Mouse (Mus musculus): Measurements from ENCODE around the gene Tnrc6c. TPM values are rescaled to one million over a fixed set of nuclear protein-coding genes. Genes with fewer than 3 reads are reported as not detected.

Tnrc6c gene
- total and polyA plus RNA-seq, 2 experiments = 5.7 to 6.3 TPM

- H3K36me3 ChIP-seq (ENCODE audit: control insufficient read depth, insufficient read depth, low read length) = no peaks in the 10 kb centered on the region
- no peaks in the 10 kb centered on the region for H3K27me3 ChIP-seq (ENCODE audit: control insufficient read depth, insufficient read depth, low read length)
- H3K4me3 ChIP-seq (ENCODE audit: insufficient read depth, low read depth, low read length) = no peak overlapping the region
- H3K79me2 ChIP-seq (ENCODE audit: control insufficient read depth, insufficient read depth, low read length) = peaks cover 36% of the 10 kb centered on the region
- no peak overlapping the region for H3K27ac ChIP-seq (replicated peaks; ENCODE audit: insufficient read depth, low read depth, low read length)
- H3K9ac ChIP-seq (ENCODE audit: low read depth, low read length) = no peak overlapping the region
- peaks cover 3% of the 10 kb centered on the region; the same call in 1 of the 2 replicates for H3K4me1 ChIP-seq (ENCODE audit: control insufficient read depth, insufficient read depth, low read length)
- 95% methylated on average over 5 of the region's 5 CpGs for WGBS
- TF ChIP-seq POLR2A (IDR thresholded peaks at IDR 0.05; ENCODE audit: extremely low read depth, insufficient read depth, low read length) (no peak), CTCF (IDR thresholded peaks at IDR 0.05; ENCODE audit: low read depth, low read length) (no peak)
- DNase-seq (ENCODE audit: extremely low read depth, low read depth, low spot score) = no peak
These were observed 13.1 kb downstream of the Tnrc6c start for GRCm38 (mm10) chr11:117667152-117667551.

DNA sequence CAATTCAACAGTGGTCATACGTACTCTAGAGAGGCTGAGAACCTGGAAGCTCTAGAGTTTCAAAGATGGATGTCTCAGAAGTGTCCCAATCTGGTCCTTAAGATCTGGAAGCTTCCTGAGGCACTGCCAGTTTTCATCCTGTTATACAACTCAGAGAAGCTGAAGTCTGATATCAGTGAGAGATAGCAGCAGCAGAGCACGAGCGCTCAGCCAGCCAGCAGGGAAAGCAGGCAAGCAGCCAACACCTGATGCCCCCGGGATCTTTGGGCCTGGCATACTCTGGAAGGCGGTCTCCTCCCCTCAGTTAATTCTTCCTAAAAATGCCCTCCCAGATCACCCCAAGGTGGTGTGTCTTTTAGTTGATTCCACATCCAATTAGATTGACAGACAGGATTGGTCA lies 13.7 kb downstream of the Tnrc6c start:
- no peak overlapping the region for H3K9ac ChIP-seq (ENCODE audit: low read depth, low read length)
- no peak overlapping the region for H3K27ac ChIP-seq (replicated peaks; ENCODE audit: insufficient read depth, low read depth, low read length)
- no peaks in the 10 kb centered on the region for H3K36me3 ChIP-seq (ENCODE audit: control insufficient read depth, insufficient read depth, low read length)
- peaks cover 36% of the 10 kb centered on the region for H3K79me2 ChIP-seq (ENCODE audit: control insufficient read depth, insufficient read depth, low read length)
- WGBS = 55% methylated on average over 5 of the region's 5 CpGs
- peaks cover 3% of the 10 kb centered on the region; the same call in 1 of the 2 replicates for H3K4me1 ChIP-seq (ENCODE audit: control insufficient read depth, insufficient read depth, low read length)
- no peak overlapping the region for H3K4me3 ChIP-seq (ENCODE audit: insufficient read depth, low read depth, low read length)
- TF ChIP-seq CTCF (IDR thresholded peaks at IDR 0.05; ENCODE audit: low read depth, low read length) (no peak), POLR2A (IDR thresholded peaks at IDR 0.05; ENCODE audit: extremely low read depth, insufficient read depth, low read length) (no peak)
- DNase-seq (ENCODE audit: extremely low read depth, low read depth, low spot score) = no peak
- no peaks in the 10 kb centered on the region for H3K27me3 ChIP-seq (ENCODE audit: control insufficient read depth, insufficient read depth, low read length)

DNA sequence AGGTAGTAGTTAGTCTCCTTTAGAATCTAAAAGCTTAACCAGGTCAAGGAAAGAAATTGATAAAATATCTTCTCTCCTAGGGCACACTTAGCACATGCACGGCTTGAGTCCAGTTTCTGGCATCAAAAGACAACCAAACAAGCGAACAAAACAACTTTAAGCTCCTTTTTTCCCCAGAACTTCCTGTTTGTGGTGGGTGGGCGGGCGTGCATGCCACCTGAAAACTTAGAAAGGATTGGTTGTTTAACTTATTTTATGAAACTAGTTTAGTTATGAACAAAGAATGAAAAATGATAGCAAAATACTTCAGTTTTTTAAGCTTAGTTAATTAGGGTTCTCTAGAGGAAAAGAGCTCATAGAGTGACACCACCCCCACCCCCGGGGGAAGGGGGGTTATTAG lies 17.5 kb downstream of the Tnrc6c start:
- H3K36me3 ChIP-seq (ENCODE audit: control insufficient read depth, insufficient read depth, low read length) = no peaks in the 10 kb centered on the region
- no peaks in the 10 kb centered on the region for H3K27me3 ChIP-seq (ENCODE audit: control insufficient read depth, insufficient read depth, low read length)
- no peak overlapping the region for H3K9ac ChIP-seq (ENCODE audit: low read depth, low read length)
- TF ChIP-seq CTCF (IDR thresholded peaks at IDR 0.05; ENCODE audit: low read depth, low read length) (no peak), POLR2A (IDR thresholded peaks at IDR 0.05; ENCODE audit: extremely low read depth, insufficient read depth, low read length) (no peak)
- H3K4me1 ChIP-seq (ENCODE audit: control insufficient read depth, insufficient read depth, low read length) = no peaks in the 10 kb centered on the region
- peaks cover 27% of the 10 kb centered on the region; the same call in 1 of the 2 replicates for H3K79me2 ChIP-seq (ENCODE audit: control insufficient read depth, insufficient read depth, low read length)
- 93% methylated on average over 5 of the region's 5 CpGs for WGBS
- H3K27ac ChIP-seq (replicated peaks; ENCODE audit: insufficient read depth, low read depth, low read length) = no peak overlapping the region
- no peak overlapping the region for H3K4me3 ChIP-seq (ENCODE audit: insufficient read depth, low read depth, low read length)
- no peak for DNase-seq (ENCODE audit: extremely low read depth, low read depth, low spot score)

DNA sequence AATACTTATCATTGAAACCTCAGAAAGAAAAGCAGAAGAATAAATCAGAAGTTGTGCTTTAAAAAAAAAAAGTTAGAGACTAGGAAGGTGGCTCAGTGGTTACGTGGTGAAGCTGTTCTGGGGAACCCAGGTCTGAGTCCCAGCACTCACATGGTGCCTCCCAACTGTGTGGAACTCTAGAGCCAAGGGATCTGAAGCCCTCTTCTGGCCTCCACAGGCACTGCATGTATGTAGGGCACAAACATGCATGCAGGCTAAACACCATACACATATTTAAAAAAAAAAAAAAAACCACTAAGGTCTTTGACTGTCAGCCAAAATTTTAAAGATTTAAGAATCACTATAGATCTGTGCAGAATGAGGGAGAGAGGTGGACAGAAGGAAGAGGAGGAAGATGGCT lies 20.4 kb downstream of the Tnrc6c start:
- Histone ChIP-seq H3K9ac (ENCODE audit: low read depth, low read length) (no peak overlapping the region), H3K4me1 (ENCODE audit: control insufficient read depth, insufficient read depth, low read length) (no peaks in the 10 kb centered on the region), H3K4me3 (ENCODE audit: insufficient read depth, low read depth, low read length) (no peak overlapping the region), H3K27ac (replicated peaks; ENCODE audit: insufficient read depth, low read depth, low read length) (no peak overlapping the region), H3K27me3 (ENCODE audit: control insufficient read depth, insufficient read depth, low read length) (no peaks in the 10 kb centered on the region), H3K79me2 (ENCODE audit: control insufficient read depth, insufficient read depth, low read length) (peaks cover 17% of the 10 kb centered on the region; the same call in 1 of the 2 replicates), H3K36me3 (ENCODE audit: control insufficient read depth, insufficient read depth, low read length) (no peaks in the 10 kb centered on the region)
- no peak for DNase-seq (ENCODE audit: extremely low read depth, low read depth, low spot score)
- TF ChIP-seq POLR2A (IDR thresholded peaks at IDR 0.05; ENCODE audit: extremely low read depth, insufficient read depth, low read length) (no peak), CTCF (IDR thresholded peaks at IDR 0.05; ENCODE audit: low read depth, low read length) (peak; percentile 36)
- 100% methylated on average over 1 of the region's 1 CpGs for WGBS

DNA sequence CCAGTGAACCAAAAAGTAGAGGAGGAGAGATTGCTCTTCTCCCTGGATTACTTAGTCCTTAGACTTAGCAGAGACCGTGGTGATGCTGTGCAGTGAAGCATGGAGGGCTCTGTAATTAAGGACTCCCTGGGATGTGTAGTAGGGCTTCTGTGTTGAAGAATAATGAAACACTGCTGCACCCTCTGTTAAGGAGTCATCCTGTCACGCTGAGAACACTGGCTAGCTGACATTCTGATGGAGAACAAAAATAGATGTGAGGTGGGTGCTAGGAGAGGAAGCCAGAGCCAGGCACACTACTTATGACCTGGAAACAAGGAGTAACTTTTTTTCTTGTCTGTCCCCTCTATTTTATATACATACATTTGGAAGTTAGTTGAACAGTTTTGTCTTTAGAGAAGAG lies 22.6 kb downstream of the Tnrc6c start:
- Histone ChIP-seq H3K27me3 (ENCODE audit: control insufficient read depth, insufficient read depth, low read length) (no peaks in the 10 kb centered on the region), H3K27ac (replicated peaks; ENCODE audit: insufficient read depth, low read depth, low read length) (no peak overlapping the region), H3K4me3 (ENCODE audit: insufficient read depth, low read depth, low read length) (no peak overlapping the region), H3K36me3 (ENCODE audit: control insufficient read depth, insufficient read depth, low read length) (no peaks in the 10 kb centered on the region), H3K4me1 (ENCODE audit: control insufficient read depth, insufficient read depth, low read length) (peaks cover 5% of the 10 kb centered on the region; the same call in 1 of the 2 replicates), H3K9ac (ENCODE audit: low read depth, low read length) (no peak overlapping the region), H3K79me2 (ENCODE audit: control insufficient read depth, insufficient read depth, low read length) (peaks cover 22% of the 10 kb centered on the region; the same call in 1 of the 2 replicates)
- DNase-seq (ENCODE audit: extremely low read depth, low read depth, low spot score) = no peak
- WGBS = 72% methylated on average over 2 of the region's 2 CpGs
- TF ChIP-seq POLR2A (IDR thresholded peaks at IDR 0.05; ENCODE audit: extremely low read depth, insufficient read depth, low read length) (no peak), CTCF (IDR thresholded peaks at IDR 0.05; ENCODE audit: low read depth, low read length) (no peak)

DNA sequence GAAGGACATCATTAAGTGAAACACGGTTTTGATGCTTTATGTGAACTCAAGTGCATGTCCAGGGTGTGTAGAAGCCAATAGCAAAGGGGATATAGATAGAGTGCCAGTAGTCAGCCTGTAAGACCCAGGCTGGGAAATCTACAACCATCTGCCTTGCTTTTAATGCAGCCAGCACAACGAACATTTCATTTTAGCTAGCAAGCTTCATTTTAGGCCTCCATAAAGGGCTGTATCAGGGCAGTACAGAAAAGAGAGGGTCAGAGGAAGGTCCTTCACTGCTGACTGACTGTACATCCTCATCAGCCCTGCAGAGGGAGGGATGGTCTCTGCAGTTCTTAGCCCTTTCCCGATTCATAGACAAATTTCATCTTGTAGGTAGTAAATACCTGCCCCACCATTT lies 23.0 kb downstream of the Tnrc6c start:
- WGBS = 77% methylated on average over 3 of the region's 3 CpGs
- no peak for DNase-seq (ENCODE audit: extremely low read depth, low read depth, low spot score)
- no peak overlapping the region for H3K4me3 ChIP-seq (ENCODE audit: insufficient read depth, low read depth, low read length)

More for the DNA sequence above, 23.0 kb downstream of the Tnrc6c start:
- Histone ChIP-seq H3K27ac (replicated peaks; ENCODE audit: insufficient read depth, low read depth, low read length) (no peak overlapping the region), H3K9ac (ENCODE audit: low read depth, low read length) (no peak overlapping the region), H3K36me3 (ENCODE audit: control insufficient read depth, insufficient read depth, low read length) (no peaks in the 10 kb centered on the region), H3K4me1 (ENCODE audit: control insufficient read depth, insufficient read depth, low read length) (peaks cover 5% of the 10 kb centered on the region; the same call in 1 of the 2 replicates), H3K27me3 (ENCODE audit: control insufficient read depth, insufficient read depth, low read length) (no peaks in the 10 kb centered on the region), H3K79me2 (ENCODE audit: control insufficient read depth, insufficient read depth, low read length) (peaks cover 22% of the 10 kb centered on the region; the same call in 1 of the 2 replicates)
- no peak for TF ChIP-seq CTCF (IDR thresholded peaks at IDR 0.05; ENCODE audit: low read depth, low read length)
- no peak for TF ChIP-seq POLR2A (IDR thresholded peaks at IDR 0.05; ENCODE audit: extremely low read depth, insufficient read depth, low read length)
